Mouse (Mus musculus) ovary, postnatal 14 days (tissue): ENCODE data around the gene Sec16b.

Experiments used
- DNase-seq: peaks from one replicate; pipeline ENCODE4 v3.0.0; 2022; ENCODE audit warnings: low spot score

The Sec16b gene

GRCm38 (mm10) chr1:157506522-157506921, at the start of gene Sec16b:
Gene Sec16b (plus strand): TSS chr1:157506728.
- peak; percentile 44 for DNase-seq

DNA sequence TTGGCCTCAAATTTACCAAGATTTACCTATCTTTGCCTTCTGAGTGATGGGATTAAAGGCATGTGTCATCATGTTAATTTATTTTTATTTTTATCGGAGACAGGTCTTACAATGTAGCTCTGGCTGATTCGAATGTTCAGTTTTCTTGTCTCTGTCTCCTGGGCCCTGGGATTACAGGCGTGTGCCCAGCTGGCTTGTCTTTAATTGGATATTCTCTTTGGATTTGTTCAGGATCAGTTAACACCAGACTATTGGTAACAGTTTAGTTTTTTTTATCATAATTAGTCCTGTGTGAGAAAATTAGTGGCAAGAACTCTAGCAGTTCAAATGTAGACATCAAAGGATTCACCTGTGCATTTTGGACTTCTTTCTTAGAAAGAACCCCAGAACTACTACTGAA, 48.7 kb upstream of the Sec16b start:
- no peak for DNase-seq

DNA sequence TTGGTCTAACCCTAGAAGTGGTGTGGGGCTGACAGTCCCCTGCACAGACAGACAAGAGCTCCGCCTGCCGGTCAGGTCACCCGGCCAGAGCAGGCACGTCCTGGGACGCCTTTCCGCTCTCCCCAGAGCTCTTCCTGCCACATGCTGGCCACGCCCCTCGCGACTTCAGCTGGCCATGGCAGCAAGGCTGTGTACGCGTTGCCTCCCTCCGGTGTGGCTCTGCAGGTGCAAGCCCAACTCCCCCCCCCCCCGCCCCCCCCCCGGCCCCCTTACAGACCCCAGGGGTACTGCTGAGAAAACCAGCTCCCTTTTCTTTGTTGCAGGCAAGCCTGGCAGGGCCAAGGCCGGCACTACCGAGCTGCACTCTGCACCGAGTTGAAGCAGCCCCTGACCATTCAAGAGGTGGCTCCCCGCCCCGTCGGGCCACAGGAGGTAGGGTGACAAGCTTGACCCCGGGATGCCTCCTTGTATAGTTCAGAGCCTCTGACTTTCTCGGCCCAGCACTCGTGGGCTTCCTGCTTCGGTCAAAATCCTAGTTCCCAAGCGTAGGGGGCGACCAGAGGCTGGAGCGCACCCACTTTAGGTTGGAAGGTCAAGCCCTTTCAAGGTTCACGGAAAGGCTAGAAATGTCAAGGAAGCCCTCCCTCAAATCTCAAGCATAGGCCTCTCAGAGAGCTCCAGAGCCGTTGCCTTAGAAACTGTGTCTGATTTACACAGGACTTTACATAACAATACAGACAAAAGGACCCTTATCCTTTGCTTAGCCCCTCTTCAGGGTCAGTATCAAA, 47.9 kb upstream of the Sec16b start, which contains the start of gene Cryzl2:
Gene Cryzl2, plus strand, starts transcription at position 157 of the 788 bp plus-strand sequence.
- DNase-seq, result peak; percentile 59

DNA sequence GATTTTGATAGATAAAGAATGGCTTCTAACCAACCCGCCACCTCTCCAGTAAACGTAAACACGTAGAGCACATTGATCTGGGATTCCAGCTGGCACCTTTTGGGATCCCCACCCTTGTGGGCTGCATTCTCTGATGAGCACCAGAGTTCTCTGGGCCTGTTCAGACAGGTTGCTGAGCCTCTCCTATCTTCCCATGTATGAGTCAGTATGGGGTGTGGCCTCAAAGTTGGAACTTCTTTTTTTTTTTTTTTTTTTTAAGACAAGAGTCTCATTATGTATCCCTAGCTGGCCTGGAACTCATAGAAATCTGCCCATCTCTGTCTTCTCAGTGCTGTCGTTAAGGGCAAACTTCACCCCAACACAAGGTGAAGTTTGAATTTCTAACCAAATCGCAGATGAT, 46.6 kb upstream of the Sec16b start:
- DNase-seq, result no peak

DNA sequence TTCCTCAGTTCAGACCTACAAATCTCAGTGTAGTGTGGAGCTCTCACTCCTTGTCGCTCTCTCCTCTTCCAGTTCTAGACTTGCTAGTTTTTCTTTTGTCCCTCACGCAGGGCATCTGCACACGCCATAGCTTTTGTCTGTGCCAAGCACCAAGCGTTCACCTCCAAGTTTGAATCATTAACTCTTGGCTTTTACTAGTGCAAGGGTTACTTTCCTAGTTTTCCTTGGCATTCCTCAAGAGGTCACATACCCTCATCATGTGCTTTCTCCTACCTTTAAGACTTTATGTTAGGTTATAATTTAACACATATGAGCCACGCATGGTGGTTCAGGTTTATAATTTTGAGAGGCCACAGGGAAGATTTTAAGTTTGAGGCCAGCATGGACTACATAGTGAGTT, 45.3 kb upstream of the Sec16b start:
- no peak for DNase-seq

DNA sequence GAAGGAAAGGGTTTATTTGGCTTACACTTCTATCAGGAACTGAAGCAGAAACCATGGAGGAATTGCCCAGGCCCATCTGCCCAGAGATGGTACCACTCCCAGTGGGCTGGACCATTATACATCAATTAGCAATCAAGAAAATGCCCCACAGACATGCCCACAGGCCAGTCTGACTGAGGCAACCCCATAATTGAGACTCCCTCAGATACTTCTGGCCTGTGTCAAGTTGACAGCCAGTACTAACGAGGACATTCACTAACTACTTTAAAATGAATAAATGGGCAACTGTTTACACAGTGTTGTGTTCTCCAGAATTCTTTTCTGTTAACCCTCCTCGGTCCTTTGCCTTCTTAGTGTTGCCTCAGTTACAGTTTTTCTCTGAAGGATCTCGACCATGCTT, 44.2 kb upstream of the Sec16b start:
- DNase-seq, result no peak

DNA sequence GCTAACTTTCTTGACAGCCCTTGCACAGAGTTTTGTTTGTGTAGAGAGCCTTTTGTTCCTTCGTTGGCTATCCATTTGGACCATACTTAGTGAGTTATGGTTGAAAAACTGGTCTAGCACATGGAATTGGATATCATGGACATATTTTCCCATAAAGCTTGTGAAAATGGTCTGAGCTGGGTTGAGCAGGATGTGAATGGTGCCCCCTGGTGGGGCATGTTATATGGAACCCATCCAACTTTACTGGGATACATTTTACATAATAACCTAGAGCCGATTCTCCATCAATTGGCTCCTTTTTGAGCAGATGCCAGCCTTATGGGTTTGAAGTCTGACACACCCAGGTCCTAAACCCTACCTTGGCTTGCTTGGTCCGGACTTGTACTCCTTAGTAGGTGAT, 41.3 kb upstream of the Sec16b start:
- peak; percentile 25 for DNase-seq

GRCm38 (mm10) chr1:157467866-157468265, 38.7 kb upstream of the Sec16b start:
- DNase-seq, result no peak

GRCm38 (mm10) chr1:157470761-157471386, 35.7 kb upstream of the Sec16b start:
- DNase-seq, result no peak

- DNase-seq, result no peak
These were observed 33.8 kb upstream of the Sec16b start for GRCm38 (mm10) chr1:157472716-157473115.

DNA sequence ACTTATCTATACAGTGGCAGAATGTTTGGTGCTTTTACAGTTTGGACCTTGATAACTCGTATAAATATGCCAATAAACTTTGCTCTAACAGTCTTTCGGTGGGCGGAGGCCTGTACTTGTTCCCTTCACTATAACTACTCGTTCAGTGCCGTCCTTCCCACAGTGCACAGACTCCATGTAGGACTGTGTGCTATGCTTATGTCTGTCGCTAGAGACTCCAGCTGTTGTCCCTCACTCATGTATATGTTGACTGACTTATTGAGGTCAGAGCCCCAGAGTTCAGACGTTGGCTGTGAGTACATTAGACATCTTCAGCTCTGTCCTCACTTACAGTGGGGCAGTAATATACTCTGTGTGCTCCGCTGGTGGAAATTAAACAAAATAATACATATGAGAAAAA, 31.7 kb upstream of the Sec16b start:
- DNase-seq, result no peak

DNA sequence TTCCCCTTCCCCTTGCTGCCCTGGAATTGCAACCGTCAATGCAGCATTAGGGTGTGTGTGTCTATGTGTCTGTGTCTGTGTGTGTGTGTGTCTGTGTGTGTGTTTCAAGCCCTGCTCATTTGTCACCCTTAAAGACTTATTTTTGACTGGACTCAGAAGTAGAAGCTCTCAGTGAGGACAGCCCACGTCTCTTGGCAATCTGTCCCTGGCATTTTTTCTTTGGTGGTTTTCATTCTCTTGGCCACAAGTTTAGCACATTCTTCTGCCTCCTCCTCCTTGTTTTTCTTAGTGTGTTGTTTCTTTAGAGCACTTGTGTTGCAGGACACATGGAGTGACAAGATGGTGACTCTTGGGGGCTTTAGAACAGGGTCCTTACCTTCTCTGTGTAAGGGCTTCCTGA, 30.3 kb upstream of the Sec16b start:
- DNase-seq, result no peak

DNA sequence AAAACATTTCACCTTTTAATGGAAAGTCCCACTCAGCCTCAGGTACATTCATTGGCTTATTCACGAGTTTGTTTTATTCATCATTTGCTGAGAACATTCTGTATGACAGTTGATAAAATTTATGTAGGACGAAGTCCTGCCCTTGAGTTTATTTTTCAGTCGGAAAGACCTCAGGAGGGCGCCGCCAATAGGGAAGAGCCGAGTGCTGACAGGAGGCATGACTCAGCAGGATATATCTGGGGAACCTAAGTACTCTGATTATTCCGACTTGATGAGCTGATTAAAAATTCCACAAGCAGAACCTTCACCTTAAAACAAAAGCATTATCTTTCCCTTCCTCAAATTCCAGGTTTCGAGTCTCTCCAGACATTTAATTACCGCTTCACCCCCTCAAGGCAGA, 26.4 kb upstream of the Sec16b start:
- DNase-seq, result no peak

DNA sequence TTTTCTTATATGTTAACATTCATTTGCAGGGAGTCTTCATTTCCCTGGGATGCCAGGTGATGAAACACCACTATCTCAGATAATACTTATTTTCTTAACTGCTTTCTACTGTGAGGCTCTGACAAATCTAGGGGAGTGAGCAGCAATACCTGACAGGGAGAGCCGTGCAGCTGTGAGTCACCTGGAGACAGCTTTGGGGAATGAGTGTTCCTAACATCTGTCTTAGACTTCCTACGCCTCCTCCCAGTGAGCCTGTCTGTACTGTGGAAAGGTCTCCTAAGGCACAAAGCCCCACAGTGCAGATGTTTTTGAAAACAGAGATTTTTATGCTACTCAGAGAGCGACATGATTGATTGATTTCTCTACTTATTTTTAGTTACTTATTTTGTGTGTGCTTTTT, 25.6 kb upstream of the Sec16b start:
- DNase-seq, result no peak

- DNase-seq, result no peak
These were observed 24.9 kb upstream of the Sec16b start for GRCm38 (mm10) chr1:157481666-157482065.

- no peak for DNase-seq
These were observed 22.4 kb upstream of the Sec16b start for GRCm38 (mm10) chr1:157484161-157484560.

GRCm38 (mm10) chr1:157500657-157501056, 5.9 kb upstream of the Sec16b start:
- DNase-seq, result no peak

GRCm38 (mm10) chr1:157501352-157501945, 5.1 kb upstream of the Sec16b start:
- DNase-seq, result no peak

- DNase-seq, result no peak
These were observed 3.5 kb upstream of the Sec16b start for GRCm38 (mm10) chr1:157503071-157503470.

GRCm38 (mm10) chr1:157506995-157507595, 567 bp downstream of the Sec16b start:
- no peak for DNase-seq

DNA sequence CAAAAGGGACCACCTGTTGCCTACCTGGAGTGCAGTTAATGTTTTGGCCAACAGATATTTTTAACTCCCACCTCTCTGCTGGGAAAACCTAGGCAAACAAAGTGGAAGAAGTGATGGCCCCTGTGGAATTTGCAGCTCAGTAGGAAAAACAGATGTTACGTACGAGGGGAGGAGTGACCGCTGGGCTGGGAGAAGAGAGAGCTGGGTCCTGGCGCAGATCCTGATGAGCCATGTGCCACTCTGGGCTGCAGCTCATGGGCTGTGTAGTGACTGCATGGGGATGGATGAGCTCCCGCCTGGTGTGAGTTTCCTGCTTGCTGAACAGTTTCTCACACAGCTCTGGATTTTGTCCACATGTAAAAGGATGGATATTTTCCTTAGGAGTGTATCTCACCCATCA, 1.3 kb downstream of the Sec16b start:
- peak; percentile 14 for DNase-seq

GRCm38 (mm10) chr1:157512690-157513448, 6.3 kb downstream of the Sec16b start:
- DNase-seq, result no peak
